Mouse (Mus musculus): ENCODE results near the gene Ccdc110. TPM values are rescaled to one million over a fixed set of nuclear protein-coding genes. Genes with fewer than 3 reads are reported as not detected.

The Ccdc110 gene
- polyA plus RNA-seq (2017; shearing (Covaris generic)) = not detected

GRCm38 (mm10) chr8:45934582-45935014 is at the start of gene Ccdc110:
Gene Ccdc110 (plus strand): TSS chr8:45934619.
- peak; percentile 84 for ATAC-seq

- ATAC-seq = no peak
Observed at GRCm38 (mm10) chr8:45885202-45885685, 49.2 kb upstream of the Ccdc110 start, which contains the start of gene Pdlim3. Gene Pdlim3 (plus strand): TSS chr8:45885461.

DNA sequence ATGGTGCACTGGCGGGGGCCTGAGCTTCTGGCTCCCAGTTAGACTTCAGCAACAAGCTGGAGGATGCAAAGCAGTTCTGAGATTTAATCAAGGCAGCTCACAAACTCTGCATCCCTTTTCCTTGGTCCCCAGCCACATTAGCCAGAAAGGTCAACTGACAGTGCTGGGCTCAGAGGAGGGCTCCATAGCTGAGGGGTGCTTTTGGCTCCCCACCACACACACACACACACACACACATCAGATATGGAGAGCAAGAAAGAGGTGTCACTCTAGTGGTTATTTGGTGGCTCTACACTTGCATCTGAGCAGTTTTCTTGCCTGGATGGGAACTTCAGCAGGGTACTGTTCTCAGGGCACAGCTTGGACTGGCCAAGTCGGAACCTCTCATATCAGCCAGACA is 48.6 kb upstream of the Ccdc110 start:
- no peak for ATAC-seq

- ATAC-seq = no peak
Observed at GRCm38 (mm10) chr8:45889737-45890136, 44.7 kb upstream of the Ccdc110 start.

DNA sequence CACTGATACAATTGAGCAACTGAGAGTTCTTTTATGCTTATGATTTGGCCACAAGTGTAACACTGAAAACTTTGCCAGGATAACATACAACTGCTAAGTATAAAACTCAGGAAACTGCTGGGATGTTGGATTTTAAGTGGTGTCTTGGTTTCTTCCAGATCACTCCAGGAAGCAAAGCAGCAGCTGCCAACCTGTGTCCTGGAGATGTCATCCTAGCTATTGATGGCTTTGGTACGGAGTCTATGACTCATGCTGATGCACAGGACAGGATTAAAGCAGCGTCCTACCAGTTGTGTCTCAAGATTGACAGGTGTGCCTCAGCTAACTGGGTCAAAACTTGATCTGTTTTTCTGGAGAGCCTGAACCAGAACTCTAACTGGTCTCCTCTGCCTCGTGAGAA is 37.8 kb upstream of the Ccdc110 start:
- no peak for ATAC-seq

- ATAC-seq = no peak
Observed at GRCm38 (mm10) chr8:45899783-45900182, 34.6 kb upstream of the Ccdc110 start.

GRCm38 (mm10) chr8:45901626-45902025 is 32.8 kb upstream of the Ccdc110 start:
- no peak for ATAC-seq

- no peak for ATAC-seq
Observed at GRCm38 (mm10) chr8:45903659-45904058, 30.8 kb upstream of the Ccdc110 start.

DNA sequence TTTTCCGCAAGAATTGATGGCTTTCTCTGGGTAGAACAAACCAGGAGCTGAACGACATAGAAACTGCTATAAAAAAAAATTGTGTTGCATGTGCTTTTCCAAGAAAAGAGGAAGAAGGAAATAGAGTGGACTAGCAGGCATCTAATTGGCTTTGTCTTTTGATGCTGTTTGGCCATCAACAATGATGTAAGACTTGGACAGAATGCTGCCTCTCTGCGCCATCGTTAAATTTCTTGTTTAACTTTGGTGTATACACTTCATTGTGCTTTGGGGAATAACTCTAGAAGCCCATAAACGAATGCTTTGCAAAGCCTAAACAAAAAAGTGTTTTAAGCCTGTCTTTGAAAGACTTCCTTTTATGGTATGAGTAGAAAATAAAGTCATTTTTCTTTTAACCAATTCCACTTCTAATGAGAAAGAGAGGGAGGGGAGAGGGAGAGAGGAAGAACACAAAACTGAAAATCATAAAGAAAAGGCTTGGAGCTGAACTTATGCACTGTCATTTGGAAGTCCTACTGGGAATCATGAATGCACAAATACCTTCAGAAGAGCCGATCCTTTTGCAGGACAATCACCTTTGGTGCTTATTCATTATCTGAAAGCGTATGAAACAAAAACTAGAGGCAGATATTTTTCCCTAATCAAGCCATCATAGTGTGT is 28.7 kb upstream of the Ccdc110 start:
- ATAC-seq = no peak

DNA sequence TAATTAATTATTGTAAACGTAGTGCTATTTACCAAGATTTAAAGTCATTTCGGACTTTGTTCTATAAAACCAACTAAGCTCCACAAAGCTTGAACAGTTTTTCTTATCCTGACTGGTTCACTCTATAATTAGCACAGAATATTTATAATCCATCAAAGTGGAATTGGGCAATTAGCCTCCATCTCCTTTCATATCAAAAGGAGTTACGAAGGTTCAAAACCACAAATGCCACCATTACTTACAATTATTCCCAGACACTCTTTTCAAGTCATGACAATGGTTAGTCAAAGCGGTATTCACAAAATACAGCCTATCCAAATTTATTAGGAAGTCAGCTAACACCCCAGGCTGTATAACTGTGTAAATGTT is 28.2 kb upstream of the Ccdc110 start:
- ATAC-seq = no peak

DNA sequence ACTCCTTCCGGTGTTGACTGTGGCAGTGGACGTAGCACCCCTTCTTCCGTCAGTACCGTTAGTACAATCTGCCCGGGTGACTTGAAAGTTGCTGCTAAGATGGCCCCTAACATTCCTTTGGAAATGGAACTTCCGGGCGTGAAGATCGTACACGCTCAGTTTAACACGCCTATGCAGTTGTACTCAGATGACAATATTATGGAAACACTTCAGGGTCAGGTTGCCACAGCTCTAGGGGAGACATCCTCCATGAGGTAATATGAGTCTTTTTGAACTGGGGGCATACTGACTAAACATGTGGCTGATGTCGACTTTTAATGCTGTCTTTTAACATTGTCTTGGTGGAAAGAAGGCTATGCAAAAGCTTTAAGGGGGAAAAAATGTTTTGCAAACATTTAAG is 20.7 kb upstream of the Ccdc110 start:
- no peak for ATAC-seq

GRCm38 (mm10) chr8:45916496-45916895 is 17.9 kb upstream of the Ccdc110 start:
- ATAC-seq = no peak

GRCm38 (mm10) chr8:45917040-45917679 is 17.3 kb upstream of the Ccdc110 start:
- ATAC-seq = no peak

- no peak for ATAC-seq
Observed at GRCm38 (mm10) chr8:45918891-45919290, 15.5 kb upstream of the Ccdc110 start.

GRCm38 (mm10) chr8:45920392-45920791 is 14.0 kb upstream of the Ccdc110 start:
- no peak for ATAC-seq

GRCm38 (mm10) chr8:45922116-45922515 is 12.3 kb upstream of the Ccdc110 start:
- ATAC-seq = no peak

DNA sequence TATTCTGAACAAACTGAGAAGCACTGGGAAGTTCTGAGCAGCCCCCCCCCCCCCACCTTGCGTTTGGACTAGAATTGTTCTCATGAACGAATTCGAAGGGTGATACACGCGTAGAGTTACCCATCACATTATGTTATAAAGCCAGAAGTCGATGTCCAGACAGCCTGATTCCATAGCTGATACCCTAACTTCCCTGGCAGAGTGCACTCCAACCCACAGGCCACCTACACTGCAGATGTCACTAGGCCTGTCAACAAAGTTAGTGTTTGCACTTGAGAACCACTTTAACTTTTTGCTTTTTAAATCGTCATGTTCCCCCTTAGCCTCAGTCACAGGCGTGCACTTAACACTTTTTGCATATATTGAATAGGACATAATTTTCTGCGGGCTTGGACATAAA is 2.6 kb downstream of the Ccdc110 start:
- no peak for ATAC-seq

DNA sequence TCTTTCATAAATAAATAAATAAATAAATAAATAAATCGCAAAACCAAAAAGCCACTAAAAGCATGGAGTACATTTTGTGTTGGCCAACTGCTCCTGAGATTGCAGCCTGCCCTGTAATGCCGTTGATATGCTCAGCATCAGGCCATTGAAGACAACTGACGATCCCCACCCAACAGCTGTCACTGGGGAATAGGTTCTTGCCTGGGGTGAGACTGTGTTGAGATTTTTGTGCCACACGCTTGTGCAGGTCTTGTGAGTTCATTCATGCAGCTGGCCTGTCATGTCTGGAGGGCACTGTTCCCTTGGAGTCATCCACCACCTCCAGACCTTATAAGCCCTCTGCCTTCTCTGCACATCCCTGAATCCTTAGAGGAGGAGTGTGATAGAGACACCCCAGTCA is 11.9 kb downstream of the Ccdc110 start:
- ATAC-seq = no peak

GRCm38 (mm10) chr8:45950622-45951021 is 16.2 kb downstream of the Ccdc110 start:
- no peak for ATAC-seq

GRCm38 (mm10) chr8:45970894-45971293 is 36.5 kb downstream of the Ccdc110 start:
- ATAC-seq = no peak

DNA sequence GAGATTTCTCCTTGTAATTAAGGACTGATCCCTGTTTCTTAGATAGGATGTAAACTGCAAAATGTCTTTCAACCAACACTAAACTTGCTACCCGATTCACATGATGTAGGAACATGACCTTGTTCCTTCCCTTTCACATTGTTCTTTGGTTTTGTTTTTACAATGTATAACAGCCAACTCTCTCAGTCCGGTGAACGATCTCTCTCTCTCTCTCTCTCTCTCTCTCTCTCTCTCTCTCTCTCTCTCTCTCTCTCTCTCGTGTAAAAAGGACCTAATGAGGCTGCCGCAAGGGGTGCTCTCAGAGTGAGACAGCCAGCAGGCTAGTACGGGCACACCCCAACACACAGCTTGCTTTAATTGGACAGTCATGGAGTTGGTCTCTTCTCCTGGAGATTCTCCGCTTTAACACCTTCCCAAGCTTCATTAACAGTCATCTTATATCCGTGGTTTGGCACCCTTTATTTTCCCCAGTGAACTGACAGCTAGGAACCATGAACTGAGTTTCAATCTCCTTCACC is 39.6 kb downstream of the Ccdc110 start:
- ATAC-seq = no peak

DNA sequence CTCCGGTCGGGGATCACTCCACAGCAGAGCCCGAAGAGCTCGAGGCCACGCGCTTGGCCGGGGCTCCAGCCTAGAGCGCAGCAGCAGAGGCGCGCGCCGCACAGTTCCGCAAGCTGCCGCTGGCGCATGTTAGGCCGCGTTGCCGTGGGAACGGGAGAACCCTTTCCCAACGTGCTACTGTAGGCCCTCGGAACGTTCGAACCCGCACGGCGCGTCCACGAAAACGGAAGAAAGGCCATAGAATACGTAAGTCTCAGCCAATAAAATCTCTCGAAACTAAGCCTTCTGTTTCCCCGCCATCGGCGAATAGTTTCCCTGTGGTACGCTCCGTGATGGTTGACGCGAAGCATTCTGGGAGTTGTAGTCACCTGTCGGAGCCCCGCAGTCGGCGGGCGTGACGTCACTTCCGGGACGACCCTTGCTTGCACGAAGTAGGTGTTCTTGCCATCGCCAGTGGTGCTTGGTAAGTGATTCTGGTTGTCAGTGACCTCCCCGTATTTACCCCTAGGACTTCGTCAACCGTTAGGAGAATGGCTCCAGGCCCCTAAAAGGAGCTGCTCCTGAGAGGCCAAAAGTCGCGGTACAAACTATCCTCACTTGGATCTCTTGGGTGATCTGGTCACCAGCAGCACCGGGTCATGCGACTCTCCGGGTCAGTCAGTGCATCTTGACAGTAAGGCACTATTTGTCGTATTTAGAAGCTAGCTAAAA is 40.9 kb downstream of the Ccdc110 start, which contains the start of the genes 1700029J07Rik and Ufsp2:
TSS of gene 1700029J07Rik (minus strand) at position 127 of the 711 bp plus-strand sequence.
TSS of gene Ufsp2 (plus strand) at position 403 of the 711 bp plus-strand sequence.
- peak; percentile 97 for ATAC-seq

- no peak for ATAC-seq
Observed at GRCm38 (mm10) chr8:45975837-45976468, 41.5 kb downstream of the Ccdc110 start.

Data from inflammation-experienced regulatory T-cells, adult 6 months (primary cell).